Comparison of ENCODE assay signal across 9 mouse cellular contexts in genomic region chr4:46498976-46499375, GRCm38 (mm10). TPM values are rescaled to one million over a fixed set of nuclear protein-coding genes. Genes with fewer than 3 reads are reported as not detected.
A peak's percentile ranks its signal among the peaks of the same experiment; 100 is the strongest.
DNase-seq lines count a peak whose midpoint lies in the region; ATAC-seq and TF ChIP-seq lines count a peak whose summit lies in the region.
"Had no signal": no experiment of that assay in that cellular context is flagged by ENCODE, and none has a peak within 500 bp of the region (broad histone marks: within the 10 kb centered on the region; RNA-seq: fewer than 3 reads in every experiment).

No protein-coding gene starts in this region.

- no peak overlapping the region for H3K4me2 ChIP-seq in liver, embryonic 14.5 days (ENCODE audit: low read depth)
- no peak overlapping the region for H3K4me2 ChIP-seq in neural tube, embryonic 15.5 days
- H3K4me2 ChIP-seq: embryonic facial prominence, embryonic 15.5 days had no signal

- no peaks in the 10 kb centered on the region for H3K9me3 ChIP-seq in liver, embryonic 14.5 days (ENCODE audit: control insufficient read depth, low read length)
- no peaks in the 10 kb centered on the region for H3K9me3 ChIP-seq in neural tube, embryonic 15.5 days (replicated peaks)
- H3K9me3 ChIP-seq: embryonic facial prominence, embryonic 15.5 days had no signal

- WGBS in liver, embryonic 14.5 days (ENCODE audit: insufficient replicate concordance) = 13% methylated on average over 4 of the region's 4 CpGs
- 8% methylated on average over 4 of the region's 4 CpGs for WGBS in neural tube, embryonic 15.5 days

- peak; percentile 51 for DNase-seq in kidney, adult 18-20 months
- DNase-seq in kidney, adult 11 months = no peak
- peak; percentile 42 for DNase-seq in ES-CJ7 (ENCODE audit: low read depth, low spot score)
- peak; percentile 66 to 79 for DNase-seq in cerebellum, postnatal 25 days
- peak in 1 of 3 experiments; percentile 43 for DNase-seq in liver, embryonic 14.5 days (ENCODE audit: low read depth in 3 of 3, low spot score in 3 of 3)

- no peak for ATAC-seq in liver, embryonic 14.5 days (ENCODE audit: insufficient read depth)
- ATAC-seq in frontal cortex, adult (ENCODE audit: low TSS enrichment) = no peak
- no peak for ATAC-seq in neural tube, embryonic 15.5 days (ENCODE audit: low FRiP score)

- H3K27me3 ChIP-seq in C2C12 (ENCODE audit: control insufficient read depth, insufficient read depth, insufficient read length) = no peaks in the 10 kb centered on the region
- no peaks in the 10 kb centered on the region for H3K27me3 ChIP-seq in liver, embryonic 14.5 days (ENCODE audit: control insufficient read depth, insufficient read depth, low read length)
- H3K27me3 ChIP-seq in neural tube, embryonic 15.5 days (replicated peaks) = no peaks in the 10 kb centered on the region
- H3K27me3 ChIP-seq: embryonic facial prominence, embryonic 15.5 days had no signal

- H3ac ChIP-seq in C2C12 (ENCODE audit: control insufficient read depth, insufficient read length, low read depth) = no peak overlapping the region

- no peak for TF ChIP-seq EP300 in liver, embryonic 14.5 days (IDR thresholded peaks at IDR 0.05; ENCODE audit: low read depth)

- H3K79me2 ChIP-seq in C2C12 (ENCODE audit: control insufficient read depth, insufficient read depth) = peaks cover 8% of the 10 kb centered on the region

- peak; percentile 38 for TF ChIP-seq CTCF in C2C12 (IDR thresholded peaks at IDR 0.05; ENCODE audit: control insufficient read depth, insufficient read depth, insufficient read length)
- TF ChIP-seq CTCF in liver, embryonic 14.5 days (IDR thresholded peaks at IDR 0.05; ENCODE audit: low read depth) = peak; percentile 86

- no peak overlapping the region for H3K27ac ChIP-seq in liver, embryonic 14.5 days
- H3K27ac ChIP-seq in neural tube, embryonic 15.5 days (replicated peaks) = no peak overlapping the region
- H3K27ac ChIP-seq: embryonic facial prominence, embryonic 15.5 days had no signal

- no peak overlapping the region for H3K4me3 ChIP-seq in C2C12 (ENCODE audit: insufficient read depth, poor library complexity, severe bottlenecking)
- H3K4me3 ChIP-seq in liver, embryonic 14.5 days (ENCODE audit: insufficient read depth in 1 of 2, low read depth in 2 of 2, low read length in 2 of 2) = no peak overlapping the region
- H3K4me3 ChIP-seq in neural tube, embryonic 15.5 days (replicated peaks) = no peak overlapping the region
- H3K4me3 ChIP-seq: embryonic facial prominence, embryonic 15.5 days had no signal

- no peak overlapping the region for H3K9ac ChIP-seq in liver, embryonic 14.5 days (replicated peaks)
- H3K9ac ChIP-seq in neural tube, embryonic 15.5 days (replicated peaks) = no peak overlapping the region
- H3K9ac ChIP-seq: embryonic facial prominence, embryonic 15.5 days had no signal

- H3K36me3 ChIP-seq in C2C12 (ENCODE audit: control insufficient read depth, insufficient read depth) = peaks cover 78% of the 10 kb centered on the region
- peaks cover 39% of the 10 kb centered on the region for H3K36me3 ChIP-seq in liver, embryonic 14.5 days (replicated peaks; ENCODE audit: control insufficient read depth, insufficient read depth, low read depth)
- H3K36me3 ChIP-seq in neural tube, embryonic 15.5 days = peaks cover 55% of the 10 kb centered on the region

- peaks cover 2% of the 10 kb centered on the region for H3K79me3 ChIP-seq in C2C12 (ENCODE audit: low read depth)

- H3K4me1 ChIP-seq in liver, embryonic 14.5 days (replicated peaks; ENCODE audit: control insufficient read depth in 2 of 2, insufficient read depth in 2 of 2, low read length in 1 of 2) = peaks cover 0 to 8% of the 10 kb centered on the region in 2 experiments; a peak in 3 of 4 replicates
- H3K4me1 ChIP-seq in neural tube, embryonic 15.5 days = no peaks in the 10 kb centered on the region
- H3K4me1 ChIP-seq: embryonic facial prominence, embryonic 15.5 days had no signal

TF ChIP-seq in C2C12, 6 proteins besides CTCF, POLR2A, EP300 and RAD21:
- no peak for TF ChIP-seq MYOG (IDR thresholded peaks at IDR 0.05; ENCODE audit: control insufficient read depth, extremely low read depth, insufficient read length)
- TF ChIP-seq USF1 (IDR thresholded peaks at IDR 0.05; ENCODE audit: low read depth) = no peak
- no peak for TF ChIP-seq CEBPB (IDR thresholded peaks at IDR 0.05; ENCODE audit: low read depth)
- no peak for TF ChIP-seq MYOD1 (IDR thresholded peaks at IDR 0.05; ENCODE audit: control insufficient read depth, insufficient read length, low read depth)
- no peak for TF ChIP-seq MAX (IDR thresholded peaks at IDR 0.05)
- no peak for TF ChIP-seq FOSL1 (IDR thresholded peaks at IDR 0.05; ENCODE audit: insufficient read depth, low read length, poor library complexity, severe bottlenecking)

RNA-seq across cellular contexts. Expression of gene Nans, which starts 9.9 kb away (rescaled TPM):
- 115 TPM for polyA plus RNA-seq in C2C12 (2012; fragmentation: generic; extraction: Trizol)
- polyA plus RNA-seq in liver, embryonic 14.5 days (2012; rRNA removed) = 32.9 and 36.0 TPM in 2 replicates
- polyA plus RNA-seq in liver, embryonic 14.5 days (2014; fragmentation: Nextera tagmentation; extraction: Ambion mirVana) = 49.4 and 51.8 TPM in 2 replicates
- polyA plus RNA-seq in neural tube, embryonic 15.5 days (2015; fragmentation: Nextera tagmentation; extraction: Ambion mirVana) = 76.5 and 85.4 TPM in 2 replicates

RNA-seq across cellular contexts. Expression of gene Trim14, which starts 37.0 kb away (rescaled TPM):
- polyA plus RNA-seq in C2C12 (2012; fragmentation: generic; extraction: Trizol) = 0.12 TPM
- 4.1 and 4.3 TPM in 2 replicates for polyA plus RNA-seq in liver, embryonic 14.5 days (2012; rRNA removed)
- 7.5 and 9.5 TPM in 2 replicates for polyA plus RNA-seq in liver, embryonic 14.5 days (2014; fragmentation: Nextera tagmentation; extraction: Ambion mirVana)
- 1.5 and 5.1 TPM in 2 replicates for polyA plus RNA-seq in neural tube, embryonic 15.5 days (2015; fragmentation: Nextera tagmentation; extraction: Ambion mirVana)

RNA-seq across cellular contexts. Expression of gene Anp32b, which starts 48.3 kb away (rescaled TPM):
- 311 TPM for polyA plus RNA-seq in C2C12 (2012; fragmentation: generic; extraction: Trizol)
- polyA plus RNA-seq in liver, embryonic 14.5 days (2012; rRNA removed) = 60.1 and 171 TPM in 2 replicates
- 351 and 427 TPM in 2 replicates for polyA plus RNA-seq in liver, embryonic 14.5 days (2014; fragmentation: Nextera tagmentation; extraction: Ambion mirVana)
- polyA plus RNA-seq in neural tube, embryonic 15.5 days (2015; fragmentation: Nextera tagmentation; extraction: Ambion mirVana) = 70.3 and 129 TPM in 2 replicates
